Mouse (Mus musculus) midbrain, postnatal 0 days (tissue): Measurements from ENCODE around the gene Rhof. TPM values are rescaled to one million over a fixed set of nuclear protein-coding genes. Genes with fewer than 3 reads are reported as not detected.
A peak's percentile ranks its signal among the peaks of the same experiment; 100 is the strongest.

Experiments
- ATAC-seq: fragments of 200-750 bp; cut with Nextera tagmentation; 2 replicates; pipeline ENCODE4 v1.8.0; 2017; ENCODE audit warnings: moderate number of reproducible peaks, mild to moderate bottlenecking, moderate TSS enrichment, moderate library complexity; ENCODE audit not compliant: low FRiP score
- DNase-seq: peaks from one replicate; pipeline ENCODE4 v3.0.0-alpha.2; 2015; ENCODE audit warnings: low spot score
- H3K27ac ChIP-seq: fragments of 300-500 bp; sonication (generic); 2 replicates; pipeline ENCODE4 v1.5.1; 2014; ENCODE audit warnings: low read depth, mild to moderate bottlenecking, low read length, mixed read lengths
- H3K27me3 ChIP-seq: fragments of 300-500 bp; sonication (generic); 2 replicates; pipeline ENCODE4 v1.6.1; 2014; ENCODE audit warnings: low read length, control low read depth, mixed read lengths; ENCODE audit not compliant: insufficient read depth
- H3K36me3 ChIP-seq: fragments of 300-500 bp; sonication (generic); 2 replicates; pipeline ENCODE4 v1.6.1; 2014; ENCODE audit warnings: low read length, control low read depth, mixed read lengths; ENCODE audit not compliant: insufficient read depth
- H3K4me1 ChIP-seq: fragments of 300-500 bp; sonication (generic); 2 replicates; pipeline ENCODE4 v1.6.1; 2014; ENCODE audit warnings: mild to moderate bottlenecking, control low read depth, antibody characterized with exemption, low read length, mixed read lengths; ENCODE audit not compliant: insufficient read depth
- H3K4me2 ChIP-seq: fragments of 300-500 bp; sonication (generic); 2 replicates; pipeline ENCODE4 v1.6.1; 2014; ENCODE audit warnings: low read depth, mild to moderate bottlenecking, low read length, mixed read lengths; ENCODE audit not compliant: poor library complexity, severe bottlenecking
- H3K4me3 ChIP-seq: fragments of 300-500 bp; sonication (generic); 2 replicates; pipeline ENCODE4 v1.5.1; 2014; ENCODE audit warnings: low read depth, mild to moderate bottlenecking, low read length, moderate library complexity
- H3K9ac ChIP-seq: fragments of 300-500 bp; sonication (generic); replicated peaks from 2 replicates; pipeline ENCODE4 v1.6.1; 2014; ENCODE audit warnings: mild to moderate bottlenecking, low read length, moderate library complexity, mixed read lengths; ENCODE audit not compliant: poor library complexity, severe bottlenecking
- H3K9me3 ChIP-seq: fragments of 300-500 bp; sonication (generic); 2 replicates; pipeline ENCODE4 v1.6.1; 2016; ENCODE audit warnings: low read length, control low read depth
- CTCF ChIP-seq: IDR thresholded peaks from 2 replicates; pipeline ENCODE4 v1.5.1; 2016; ENCODE audit warnings: antibody characterized with exemption, mild to moderate bottlenecking
- WGBS: fragments of 180-500 bp; shearing (Covaris S2); extraction: QIAGEN DNeasy Blood & Tissue Kit; methylation state at CpG from one replicate; pipeline ENCODE4 v1.1.7; 2014; 5-methylcytosine and 5-hydroxymethylcytosine counted together
- polyA plus RNA-seq: library from polyadenylated mRNA; unstranded; fragments of >200 nt; fragmentation: Nextera tagmentation; extraction: Ambion mirVana; gene quantifications from 2 replicates; pipeline ENCODE4 v1.2.1, GENCODE M21; 2015
- total RNA-seq: library from RNA; depleted of rRNA; stranded (reverse); fragments of >200 nt; gene quantifications from 2 replicates; pipeline ENCODE4 v1.2.3, GENCODE M21; 2014

The Rhof gene
- total and polyA plus RNA-seq, 2 experiments from 2014 or later = 41.7 to 47.8 TPM

DNA sequence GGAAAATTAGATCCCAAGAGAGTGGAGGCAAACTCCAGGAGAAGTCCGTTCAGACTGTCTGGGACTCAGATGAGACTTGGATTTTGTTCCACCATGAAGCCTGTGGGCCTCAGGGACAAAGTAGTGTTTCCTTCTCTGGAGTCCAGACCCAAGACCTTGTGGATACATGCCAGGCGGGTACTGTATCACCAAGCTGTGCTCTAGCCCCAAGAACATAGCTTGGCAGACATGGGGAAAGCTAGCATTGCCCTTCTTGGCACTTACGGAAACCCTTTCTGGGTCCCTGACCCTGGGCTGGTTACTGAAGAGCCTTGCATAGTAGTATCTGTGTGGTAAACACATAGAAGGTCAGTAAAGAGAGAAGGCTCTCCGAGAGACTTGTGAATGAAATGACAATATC, 27.0 kb upstream of the Rhof start:
- H3K27me3 ChIP-seq = no peaks in the 10 kb centered on the region
- H3K9ac ChIP-seq = no peak overlapping the region
- H3K4me1 ChIP-seq = no peaks in the 10 kb centered on the region
- no peak for TF ChIP-seq CTCF
- peaks cover 78% of the 10 kb centered on the region for H3K36me3 ChIP-seq
- no peaks in the 10 kb centered on the region for H3K9me3 ChIP-seq
- H3K4me3 ChIP-seq = no peak overlapping the region
- DNase-seq (no peak), ATAC-seq (no peak)
- H3K4me2 ChIP-seq = no peak overlapping the region
- WGBS = 97% methylated on average over 4 of the region's 4 CpGs
- H3K27ac ChIP-seq = no peak overlapping the region

DNA sequence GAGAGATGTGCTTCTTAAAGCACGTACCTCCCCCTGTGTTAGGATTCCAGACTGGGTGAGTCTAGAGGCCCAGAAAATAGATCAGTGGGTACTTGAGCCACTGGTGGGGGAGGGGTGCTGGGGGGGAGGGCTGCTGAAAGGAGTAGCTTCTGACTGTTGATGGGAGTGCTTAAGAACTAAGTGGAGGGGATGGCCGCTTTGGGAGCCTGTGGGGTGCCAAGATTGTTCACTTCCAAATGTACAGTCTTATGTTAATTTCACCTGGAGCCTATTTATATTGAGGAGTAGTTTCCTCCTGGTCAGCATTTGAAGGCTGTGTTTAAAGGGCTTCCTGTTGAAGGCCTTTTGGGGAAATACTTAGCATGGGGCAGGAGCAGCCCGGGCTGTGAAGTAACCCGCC, 25.5 kb upstream of the Rhof start:
- DNase-seq (no peak), ATAC-seq (no peak)
- Histone ChIP-seq H3K9ac (no peak overlapping the region), H3K36me3 (peaks cover 68% of the 10 kb centered on the region), H3K4me3 (no peak overlapping the region), H3K9me3 (no peaks in the 10 kb centered on the region), H3K27ac (no peak overlapping the region), H3K4me2 (no peak overlapping the region), H3K4me1 (no peaks in the 10 kb centered on the region), H3K27me3 (no peaks in the 10 kb centered on the region)
- WGBS = 88% methylated on average over 4 of the region's 4 CpGs
- TF ChIP-seq CTCF = no peak

DNA sequence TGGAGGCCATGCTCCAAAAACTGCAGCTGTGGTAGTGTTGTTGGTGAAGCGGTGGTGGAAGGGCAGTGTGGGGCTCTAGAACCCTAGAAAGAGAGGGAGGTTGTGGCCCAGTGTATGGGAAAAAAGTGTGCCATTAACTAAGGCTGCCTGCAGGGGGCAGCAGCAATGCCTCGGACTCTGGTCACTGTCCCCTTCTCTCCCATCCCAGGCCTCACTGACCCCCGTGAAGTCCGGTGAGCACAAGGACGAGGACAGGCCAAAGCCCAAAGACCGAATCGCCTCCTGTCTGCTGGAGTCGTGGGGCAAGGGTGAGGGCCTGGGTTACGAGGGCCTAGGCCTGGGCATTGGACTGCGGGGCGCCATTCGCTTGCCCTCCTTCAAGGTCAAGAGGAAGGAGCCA, 24.3 kb upstream of the Rhof start:
- Histone ChIP-seq H3K4me1 (no peaks in the 10 kb centered on the region), H3K9ac (no peak overlapping the region), H3K4me2 (no peak overlapping the region), H3K36me3 (peaks cover 73% of the 10 kb centered on the region), H3K4me3 (no peak overlapping the region), H3K27ac (no peak overlapping the region), H3K27me3 (no peaks in the 10 kb centered on the region), H3K9me3 (no peaks in the 10 kb centered on the region)
- WGBS = 88% methylated on average over 12 of the region's 12 CpGs
- TF ChIP-seq CTCF = peak; percentile 58
- ATAC-seq (no peak), DNase-seq (no peak)

DNA sequence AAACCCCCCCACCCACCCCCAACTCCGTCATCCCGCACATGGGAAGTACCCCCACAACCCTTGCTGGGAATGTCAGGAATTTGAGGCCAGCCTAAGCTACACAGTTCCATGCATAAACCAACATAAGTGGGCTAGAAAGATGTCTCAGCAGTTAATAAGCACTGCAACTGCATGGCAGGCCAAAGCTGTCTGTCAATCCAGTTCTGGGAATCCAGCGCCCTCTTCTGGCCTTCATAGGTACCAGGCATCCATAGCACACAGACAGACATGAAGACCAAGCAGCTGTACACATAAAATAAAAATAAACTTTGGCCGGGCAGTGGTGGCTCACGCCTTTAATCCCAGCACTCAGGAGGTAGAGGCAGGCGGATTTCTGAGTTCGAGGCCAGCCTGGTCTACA, 22.9 kb upstream of the Rhof start:
- 53% methylated on average over 7 of the region's 7 CpGs for WGBS
- peak; percentile 82 for TF ChIP-seq CTCF
- DNase-seq = peak; percentile 79
- Histone ChIP-seq H3K9ac (no peak overlapping the region), H3K9me3 (no peaks in the 10 kb centered on the region), H3K4me3 (no peak overlapping the region), H3K4me2 (no peak overlapping the region), H3K27ac (no peak overlapping the region), H3K36me3 (peaks cover 68% of the 10 kb centered on the region), H3K4me1 (peaks cover 5% of the 10 kb centered on the region), H3K27me3 (no peaks in the 10 kb centered on the region)
- no peak for ATAC-seq

DNA sequence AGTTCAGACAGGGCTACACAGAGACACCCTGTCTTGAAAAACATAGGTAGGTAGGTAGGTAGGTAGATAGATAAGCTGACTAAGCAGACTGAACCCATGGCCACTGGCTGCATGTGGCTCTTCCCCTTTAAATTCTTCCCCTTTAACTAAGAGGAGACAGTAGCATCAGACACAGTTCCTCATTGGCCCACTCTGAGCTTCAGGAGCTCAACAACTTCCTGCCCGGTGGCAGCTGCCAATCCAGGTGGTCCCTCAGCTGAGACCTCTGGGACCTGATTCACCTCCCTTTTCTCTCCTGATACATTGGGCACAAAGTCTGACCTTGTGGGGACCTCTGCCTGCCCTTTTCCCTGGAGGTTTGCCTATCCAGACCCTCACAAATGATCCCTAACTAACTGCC, 20.4 kb upstream of the Rhof start:
- Histone ChIP-seq H3K4me2 (no peak overlapping the region), H3K36me3 (peaks cover 53% of the 10 kb centered on the region), H3K9me3 (no peaks in the 10 kb centered on the region), H3K9ac (no peak overlapping the region), H3K4me1 (peaks cover 16% of the 10 kb centered on the region), H3K27me3 (no peaks in the 10 kb centered on the region), H3K27ac (no peak overlapping the region), H3K4me3 (no peak overlapping the region)
- WGBS = 86% methylated on average over 1 of the region's 1 CpGs
- no peak for DNase-seq
- no peak for TF ChIP-seq CTCF
- no peak for ATAC-seq

DNA sequence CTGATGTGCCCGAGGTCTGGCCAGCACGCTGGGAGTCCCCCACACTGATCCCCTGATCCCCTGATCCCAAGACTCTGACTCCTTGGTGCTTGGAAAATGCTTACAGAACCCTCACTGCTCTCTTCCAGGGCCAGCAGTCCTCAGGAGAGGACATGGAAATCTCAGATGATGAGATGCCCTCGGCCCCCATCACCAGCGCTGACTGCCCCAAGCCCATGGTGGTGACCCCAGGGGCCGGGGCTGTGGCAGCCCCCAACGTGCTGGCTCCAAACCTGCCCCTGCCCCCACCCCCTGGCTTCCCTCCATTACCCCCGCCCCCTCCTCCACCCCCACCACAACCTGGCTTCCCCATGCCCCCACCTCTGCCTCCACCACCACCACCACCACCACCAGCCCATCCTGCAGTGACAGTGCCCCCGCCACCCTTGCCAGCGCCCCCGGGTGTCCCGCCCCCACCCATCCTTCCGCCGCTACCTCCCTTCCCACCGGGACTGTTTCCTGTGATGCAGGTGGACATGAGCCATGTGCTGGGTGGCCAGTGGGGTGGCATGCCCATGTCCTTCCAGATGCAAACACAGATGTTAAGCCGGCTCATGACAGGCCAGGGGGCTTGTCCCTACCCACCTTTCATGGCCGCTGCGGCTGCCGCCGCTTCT, 19.3 kb upstream of the Rhof start:
- 92% methylated on average over 19 of the region's 19 CpGs for WGBS

More for the DNA sequence above, 19.3 kb upstream of the Rhof start:
- H3K36me3 ChIP-seq = peaks cover 53% of the 10 kb centered on the region
- H3K4me2 ChIP-seq = no peak overlapping the region
- H3K9me3 ChIP-seq = no peaks in the 10 kb centered on the region
- no peak overlapping the region for H3K4me3 ChIP-seq
- H3K9ac ChIP-seq = no peak overlapping the region
- no peak for DNase-seq
- peaks cover 16% of the 10 kb centered on the region for H3K4me1 ChIP-seq
- ATAC-seq = no peak
- TF ChIP-seq CTCF = no peak
- H3K27ac ChIP-seq = no peak overlapping the region
- no peaks in the 10 kb centered on the region for H3K27me3 ChIP-seq
